1 mouse cellular context compared by ENCODE assay signal in the genomic region with DNA sequence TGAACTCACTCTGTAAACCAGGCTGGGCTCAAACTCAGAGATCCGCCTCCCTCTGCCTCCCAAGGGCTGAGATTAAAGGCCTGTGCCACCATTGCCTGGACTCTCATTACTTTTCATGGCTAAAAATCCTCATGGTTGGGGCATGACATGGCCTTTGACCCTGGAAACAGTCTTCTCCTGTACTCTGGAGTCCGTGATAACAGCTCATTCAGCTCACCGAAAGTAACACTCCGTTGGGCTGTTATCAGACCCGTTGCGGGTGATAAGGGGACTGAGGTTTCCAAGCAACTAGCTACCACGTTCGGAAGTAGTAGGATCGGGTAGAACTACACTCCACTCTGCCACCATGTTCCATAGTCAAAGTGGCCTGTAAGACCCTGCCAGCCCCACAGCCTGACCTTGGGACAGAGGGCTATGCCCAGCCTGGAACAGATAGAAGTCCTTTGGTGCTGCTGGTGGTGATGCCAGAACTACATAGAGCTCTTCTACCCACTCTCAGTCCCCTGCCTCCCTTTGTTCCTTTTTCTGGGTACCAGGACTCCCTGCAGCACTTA.
TF ChIP-seq lines count a peak whose summit lies in the region.

No protein-coding gene starts in this region.

TF ChIP-seq in CH12.LX, 34 proteins besides CTCF, POLR2A, EP300 and RAD21 (continued from another document):
- TF ChIP-seq MYC (IDR thresholded peaks at IDR 0.05; ENCODE audit: low read depth, low read length) (no peak), ZKSCAN1 (IDR thresholded peaks at IDR 0.05; ENCODE audit: borderline replicate concordance, low read depth, low read length) (no peak), NELFE (IDR thresholded peaks at IDR 0.05; ENCODE audit: low read depth, low read length) (no peak), NRF1 (IDR thresholded peaks at IDR 0.05; ENCODE audit: low read depth, low read length) (no peak), HCFC1 (IDR thresholded peaks at IDR 0.05; ENCODE audit: low read depth, low read length) (no peak), MEF2A (IDR thresholded peaks at IDR 0.05; ENCODE audit: borderline replicate concordance, low read depth, low read length) (no peak)
